Mouse (Mus musculus) G1E (cell line): ENCODE data around the gene Fmo1.

Source experiments
- CTCF ChIP-seq: IDR thresholded peaks from 2 replicates; pipeline ENCODE4 v1.5.1; 2012; ENCODE audit warnings: low read depth, low read length, inconsistent platforms, mixed read lengths
- GATA1 ChIP-seq: IDR thresholded peaks from 2 replicates; pipeline ENCODE4 v1.6.1; 2012; ENCODE audit warnings: borderline replicate concordance, low read length, inconsistent platforms, mixed read lengths
- POLR2AphosphoS5 ChIP-seq: IDR thresholded peaks from 2 replicates; pipeline ENCODE4 v1.6.1; 2012; ENCODE audit warnings: low read depth, low read length, inconsistent platforms; ENCODE audit not compliant: insufficient replicate concordance
- TAL1 ChIP-seq: conservative IDR thresholded peaks from 2 replicates; pipeline ENCODE4 v1.6.1; 2012; ENCODE audit warnings: low read depth, low read length, inconsistent platforms, mixed read lengths

DNA sequence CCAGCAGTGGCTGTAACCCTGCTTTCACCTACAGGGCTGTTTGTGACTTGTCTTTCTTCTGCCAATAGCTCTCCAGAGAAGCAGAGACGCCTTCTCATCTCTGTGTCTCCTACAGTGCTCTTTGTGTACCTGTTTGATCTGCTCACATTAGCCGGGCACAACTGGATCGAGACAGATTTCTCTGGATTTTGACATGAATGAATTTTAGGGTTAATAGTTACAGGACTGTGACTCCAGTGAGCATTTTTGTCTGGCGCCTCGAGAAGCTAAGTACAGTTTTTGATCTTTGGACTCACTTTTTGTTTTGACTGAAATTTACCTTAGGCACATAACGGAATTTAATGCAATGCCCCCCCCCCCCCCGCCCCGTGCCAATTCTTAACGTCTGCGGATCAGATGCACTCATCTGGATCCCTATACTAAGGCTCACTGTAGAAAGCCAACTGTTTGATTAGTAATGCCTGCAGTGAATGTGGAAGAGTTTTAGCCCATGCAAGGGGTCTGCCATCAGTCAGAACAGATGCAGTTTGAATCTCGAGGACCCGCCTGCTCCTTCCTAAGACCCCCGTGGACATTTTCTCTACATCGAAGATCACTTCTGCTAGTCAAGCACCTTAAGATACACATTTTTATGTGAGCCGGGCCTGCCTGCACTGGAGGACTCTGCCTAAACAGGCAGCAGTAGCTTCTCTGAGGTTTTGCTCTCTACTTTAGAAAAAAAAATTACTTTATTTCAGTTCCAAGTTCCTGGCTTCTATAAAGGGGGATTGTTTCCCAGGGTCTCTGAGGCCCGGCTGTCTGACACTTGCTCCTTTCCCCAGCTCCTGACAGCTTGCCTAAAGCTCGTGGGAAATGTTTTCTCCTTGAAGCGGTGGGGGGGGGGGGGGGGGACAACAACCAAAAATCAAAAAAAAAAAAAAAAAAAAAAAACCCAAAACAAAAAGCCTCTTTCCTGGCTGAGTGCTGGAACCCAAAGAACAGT is 8.4 kb downstream of the Fmo1 start:
- TF ChIP-seq GATA1 (no peak), CTCF (no peak), POLR2AphosphoS5 (no peak), TAL1 (no peak)
